Mouse (Mus musculus) heart, postnatal 4 days (tissue): ENCODE measurements around the gene Dlx2. TPM values are rescaled to one million over a fixed set of nuclear protein-coding genes. Genes with fewer than 3 reads are reported as not detected.

Experiments
- DNase-seq: peaks from one replicate; pipeline ENCODE4 v3.0.0; 2021
- total RNA-seq, 2 experiments: library from RNA; stranded (reverse); gene quantifications; 2 replicates each; pipeline ENCODE4 v1.2.3; 2021

Gene Dlx2
- total RNA-seq: under 1 TPM in 1 of 2 experiments, not detected in 1; 0.11 TPM

- peak; percentile 28 for DNase-seq
Measured at GRCm38 (mm10) chr2:71546640-71547071, at the start of gene Dlx2. TSS of gene Dlx2 (minus strand) at chr2:71546754.

- DNase-seq: no peak
Measured at GRCm38 (mm10) chr2:71594466-71594865, 47.9 kb upstream of the Dlx2 start.

- DNase-seq: no peak
Measured at GRCm38 (mm10) chr2:71589114-71589513, 42.6 kb upstream of the Dlx2 start.

GRCm38 (mm10) chr2:71581488-71581887, 34.9 kb upstream of the Dlx2 start:
- DNase-seq: no peak

GRCm38 (mm10) chr2:71580632-71581466, 34.3 kb upstream of the Dlx2 start:
- peak; percentile 77 for DNase-seq

- DNase-seq: no peak
Measured at GRCm38 (mm10) chr2:71577059-71577458, 30.5 kb upstream of the Dlx2 start.

- no peak for DNase-seq
Measured at GRCm38 (mm10) chr2:71573736-71574135, 27.2 kb upstream of the Dlx2 start.

GRCm38 (mm10) chr2:71566466-71566865, 19.9 kb upstream of the Dlx2 start:
- no peak for DNase-seq

GRCm38 (mm10) chr2:71556071-71556470, 9.5 kb upstream of the Dlx2 start:
- no peak for DNase-seq

GRCm38 (mm10) chr2:71551704-71552103, 5.2 kb upstream of the Dlx2 start:
- DNase-seq: no peak

- no peak for DNase-seq
Measured at GRCm38 (mm10) chr2:71550330-71550729, 3.8 kb upstream of the Dlx2 start.

- DNase-seq: peak; percentile 85
Measured at GRCm38 (mm10) chr2:71547829-71548228, 1.3 kb upstream of the Dlx2 start.

- peak; percentile 31 for DNase-seq
Measured at GRCm38 (mm10) chr2:71545882-71546639, 493 bp downstream of the Dlx2 start.

- DNase-seq: peak; percentile 29
Measured at GRCm38 (mm10) chr2:71545401-71545881, 1.1 kb downstream of the Dlx2 start.

GRCm38 (mm10) chr2:71544391-71545285, 1.9 kb downstream of the Dlx2 start:
- DNase-seq: no peak

- no peak for DNase-seq
Measured at GRCm38 (mm10) chr2:71543948-71544347, 2.6 kb downstream of the Dlx2 start.

- DNase-seq: no peak
Measured at GRCm38 (mm10) chr2:71543531-71543930, 3.0 kb downstream of the Dlx2 start.

GRCm38 (mm10) chr2:71542816-71543301, 3.7 kb downstream of the Dlx2 start:
- peak; percentile 37 for DNase-seq

GRCm38 (mm10) chr2:71542227-71542815, 4.2 kb downstream of the Dlx2 start:
- DNase-seq: no peak

- no peak for DNase-seq
Measured at GRCm38 (mm10) chr2:71541418-71542226, 4.9 kb downstream of the Dlx2 start.
